Mouse (Mus musculus) hindbrain, embryonic 11.5 days (tissue): ENCODE measurements around the gene Tmem167b. TPM values are rescaled to one million over a fixed set of nuclear protein-coding genes. Genes with fewer than 3 reads are reported as not detected.
"Not testable (repeated sequence)": the region's sequence is repeated elsewhere in the genome, so short reads cannot be mapped to it uniquely, and the experiment has no call there.

Source experiments
- ATAC-seq: fragments of 200-750 bp; cut with Nextera tagmentation; 2 replicates; pipeline ENCODE4 v1.8.0; 2017; ENCODE audit warnings: mild to moderate bottlenecking, moderate TSS enrichment, moderate library complexity; ENCODE audit not compliant: low FRiP score
- DNase-seq: peaks from one replicate; pipeline ENCODE4 v3.0.0-alpha.2; 2015; ENCODE audit warnings: low spot score
- H3K27ac ChIP-seq: fragments of 300-500 bp; sonication (generic); 2 replicates; pipeline ENCODE4 v1.5.1; 2014; ENCODE audit warnings: mild to moderate bottlenecking, low read depth, low read length
- H3K27me3 ChIP-seq: fragments of 300-500 bp; sonication (generic); 2 replicates; pipeline ENCODE4 v1.6.1; 2014; ENCODE audit warnings: mild to moderate bottlenecking, low read length, moderate library complexity, mixed read lengths; ENCODE audit not compliant: control insufficient read depth, insufficient read depth
- H3K36me3 ChIP-seq: fragments of 300-500 bp; sonication (generic); 2 replicates; pipeline ENCODE4 v1.6.1; 2014; ENCODE audit warnings: mild to moderate bottlenecking, low read length, moderate library complexity, mixed read lengths; ENCODE audit not compliant: control insufficient read depth, insufficient read depth
- H3K4me1 ChIP-seq: fragments of 300-500 bp; sonication (generic); replicated peaks from 2 replicates; pipeline ENCODE4 v1.6.1; 2014; ENCODE audit warnings: low read length, mixed read lengths; ENCODE audit not compliant: control insufficient read depth, insufficient read depth
- H3K4me2 ChIP-seq: fragments of 300-500 bp; sonication (generic); replicated peaks from 2 replicates; pipeline ENCODE4 v1.6.1; 2014; ENCODE audit warnings: mild to moderate bottlenecking, low read depth, low read length
- H3K4me3 ChIP-seq: fragments of 300-500 bp; sonication (generic); 2 replicates; pipeline ENCODE4 v1.5.1; 2014; ENCODE audit warnings: low read depth, low read length
- H3K9ac ChIP-seq: fragments of 300-500 bp; sonication (generic); 2 replicates; pipeline ENCODE4 v1.6.1; 2014; ENCODE audit warnings: low read depth, low read length
- H3K9me3 ChIP-seq: fragments of 300-500 bp; sonication (generic); 2 replicates; pipeline ENCODE4 v1.6.1; 2016; ENCODE audit warnings: low read length; ENCODE audit not compliant: control insufficient read depth
- WGBS: fragments of 180-500 bp; shearing (Covaris S2); extraction: QIAGEN DNeasy Blood & Tissue Kit; methylation state at CpG from one replicate; pipeline ENCODE4 v1.1.7; 2014; 5-methylcytosine and 5-hydroxymethylcytosine counted together
- polyA plus RNA-seq: library from polyadenylated mRNA; unstranded; fragments of >200 nt; fragmentation: Nextera tagmentation; extraction: Ambion mirVana; gene quantifications from 2 replicates; pipeline ENCODE4 v1.2.1, GENCODE M21; 2014

Gene Tmem167b
- polyA plus RNA-seq, 1 experiment from 2014 or later, result 54.0 TPM

DNA sequence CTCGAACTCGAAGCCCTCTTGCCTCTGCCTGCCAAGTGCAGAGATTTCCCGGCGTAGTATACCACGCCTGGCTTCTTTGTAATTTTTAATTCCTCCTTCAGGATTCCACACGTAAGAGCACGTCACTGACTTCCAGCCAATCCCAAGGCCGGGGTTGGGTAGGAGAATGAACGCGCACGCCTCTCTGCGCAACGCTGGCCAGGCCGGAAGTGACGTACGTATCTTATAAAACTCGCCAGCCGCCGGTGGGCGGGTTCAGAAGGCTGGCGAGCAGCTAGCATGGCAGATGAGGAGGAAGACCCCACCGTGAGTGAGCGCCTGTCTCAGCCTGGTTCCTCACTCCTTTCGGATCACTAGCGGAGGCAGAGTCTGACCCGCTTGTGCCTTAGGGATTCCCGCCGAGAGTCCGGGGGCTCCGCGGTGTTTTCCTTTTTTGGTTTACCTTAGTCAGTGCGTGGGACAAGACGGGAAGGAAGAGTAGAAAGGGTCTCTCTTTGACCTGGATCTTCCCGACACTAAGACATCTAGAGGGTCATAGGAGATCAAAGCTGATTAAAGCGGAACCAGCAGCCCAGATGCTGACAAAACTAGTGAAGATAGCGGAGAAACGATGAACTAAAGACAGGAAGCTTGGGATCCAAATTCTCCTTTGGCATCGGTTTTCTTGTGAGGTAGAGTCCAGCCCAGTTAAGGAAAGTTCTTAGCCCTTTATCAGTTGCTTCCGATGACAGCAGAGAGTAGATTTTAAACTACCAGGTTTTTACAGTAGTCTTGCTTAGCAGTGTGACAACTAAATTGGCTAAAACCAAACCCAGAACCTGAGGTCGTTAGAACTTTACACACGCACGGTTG, 9.4 kb upstream of the Tmem167b start, which contains the start of gene Taf13:
Taf13 (plus strand) TSS at position 256 of the 852 bp plus-strand sequence.
- Histone ChIP-seq H3K27me3 (no peaks in the 10 kb centered on the region), H3K9ac (peak within 1 kb of the TSS; percentile 80), H3K36me3 (0 out of 2 replicates have a peak, but pooled peaks cover 3% of the 10 kb centered on the region), H3K4me3 (peak within 1 kb of the TSS; percentile 70), H3K4me1 (peaks cover 3% of the 10 kb centered on the region; the same call in 1 of the 2 replicates), H3K4me2 (peak within 1 kb of the TSS; percentile 64), H3K9me3 (no peaks in the 10 kb centered on the region), H3K27ac (peak within 1 kb of the TSS; percentile 60)
- ATAC-seq (peak; percentile 94), DNase-seq (peak; percentile 98)
- 3% methylated on average over 42 of the region's 42 CpGs for whole genome bisulfite sequencing

DNA sequence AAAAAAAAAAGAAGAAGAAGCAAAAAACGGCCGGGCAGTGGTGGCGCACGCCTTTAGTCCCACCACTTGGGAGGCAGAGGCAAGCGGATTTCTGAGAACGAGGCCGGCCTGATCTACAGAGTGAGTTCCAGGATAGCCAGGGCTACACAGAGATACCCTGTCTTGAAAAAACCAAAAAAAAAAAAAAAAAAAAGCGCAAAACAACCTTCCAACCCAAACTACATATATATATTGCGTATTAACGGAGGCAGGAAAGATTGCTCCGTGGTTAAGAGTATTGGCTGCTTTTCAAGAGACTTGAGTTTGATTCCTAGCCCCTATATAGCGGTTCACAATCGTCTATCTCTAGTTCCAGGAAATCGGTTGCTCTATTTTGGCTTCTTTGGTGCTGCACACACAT, 8.5 kb upstream of the Tmem167b start:
- WGBS, result 88% methylated on average over 14 of the region's 14 CpGs
- Histone ChIP-seq H3K36me3 (0 out of 2 replicates have a peak, but pooled peaks cover 3% of the 10 kb centered on the region), H3K9me3 (no peaks in the 10 kb centered on the region), H3K4me3 (peak overlapping the region; percentile 70), H3K4me1 (peaks cover 3% of the 10 kb centered on the region; the same call in 1 of the 2 replicates), H3K4me2 (peak overlapping the region; percentile 64), H3K27me3 (no peaks in the 10 kb centered on the region), H3K27ac (no peak overlapping the region), H3K9ac (no peak overlapping the region)
- ATAC-seq (no peak), DNase-seq (no peak)

DNA sequence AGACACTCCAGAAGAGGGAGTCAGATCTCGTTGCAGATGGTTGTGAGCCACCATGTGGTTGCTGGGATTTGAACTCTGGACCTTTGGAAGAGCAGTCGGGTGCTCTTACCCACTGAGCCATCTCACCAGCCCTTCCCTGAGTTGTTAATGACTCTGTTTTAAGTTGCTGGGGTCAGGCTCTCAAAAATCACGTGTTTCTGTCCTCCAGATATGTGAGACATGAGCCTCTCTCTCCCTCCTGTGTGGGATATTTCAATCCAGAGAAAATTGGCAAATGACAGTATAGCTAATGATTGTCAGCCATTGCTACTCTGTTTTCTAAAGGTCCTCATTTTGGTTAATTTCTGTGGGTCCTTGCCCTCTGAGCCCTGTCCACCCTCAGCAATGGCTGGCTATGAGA, 7.4 kb upstream of the Tmem167b start:
- not testable (repeated sequence) for H3K4me3 ChIP-seq, ATAC-seq, H3K27ac ChIP-seq, H3K4me2 ChIP-seq, H3K36me3 ChIP-seq, H3K27me3 ChIP-seq, H3K9ac ChIP-seq, DNase-seq, H3K9me3 ChIP-seq, H3K4me1 ChIP-seq
- 50% methylated on average over 2 of the region's 3 CpGs for WGBS

DNA sequence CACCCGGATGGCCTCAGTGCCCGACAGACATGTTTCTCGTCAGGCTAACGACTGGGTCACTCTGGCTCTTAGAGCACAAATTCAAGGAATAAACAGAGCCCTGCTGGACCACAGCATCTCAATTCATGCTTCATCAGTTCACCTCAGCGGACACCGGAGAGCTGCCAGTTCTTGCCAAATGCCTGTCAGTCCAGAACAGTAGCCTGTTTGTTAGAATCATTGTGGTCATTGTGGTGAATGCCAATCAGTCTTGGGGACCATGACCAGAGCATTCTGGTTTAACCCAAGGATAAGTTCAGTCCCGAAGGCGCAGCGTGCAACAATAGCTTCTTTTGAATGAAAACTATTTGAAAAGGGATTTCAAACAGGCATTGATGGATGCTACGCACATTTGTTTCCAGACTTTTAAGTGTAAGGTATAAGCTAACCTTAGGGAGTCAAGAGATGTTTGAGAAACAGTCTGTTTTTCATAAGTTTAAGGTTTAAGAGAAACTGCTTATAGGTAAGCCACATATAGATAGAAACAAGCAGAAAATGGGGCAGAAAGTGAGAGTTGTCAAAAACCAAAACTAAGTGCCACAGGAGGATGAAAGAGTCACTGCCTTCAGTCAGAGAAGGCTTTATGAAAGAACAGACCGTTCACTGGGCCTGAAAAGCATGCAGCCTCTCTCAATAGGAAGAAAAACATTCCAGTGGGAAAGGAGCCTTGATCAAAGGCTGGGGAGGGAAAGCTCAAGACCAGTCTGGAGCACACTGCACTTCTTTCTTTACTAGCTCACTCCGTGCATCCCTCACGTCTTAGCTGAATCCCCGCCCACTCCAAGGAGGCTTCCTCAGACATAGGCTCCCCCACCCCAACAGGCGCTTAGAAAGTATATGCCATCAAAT, 6.0 kb upstream of the Tmem167b start:
- DNase-seq (peak; percentile 57), ATAC-seq (peak; percentile 62)
- H3K36me3 ChIP-seq, result no peaks in the 10 kb centered on the region
- 22% methylated on average over 15 of the region's 15 CpGs for WGBS
- H3K4me2 ChIP-seq, result no peak overlapping the region
- no peaks in the 10 kb centered on the region; the same call in 1 of the 2 replicates for H3K4me1 ChIP-seq
- peak overlapping the region; percentile 58 for H3K27ac ChIP-seq
- H3K9ac ChIP-seq, result no peak overlapping the region; the same call in 1 of the 2 replicates
- H3K4me3 ChIP-seq, result no peak overlapping the region
- H3K9me3 ChIP-seq, result no peaks in the 10 kb centered on the region
- no peaks in the 10 kb centered on the region for H3K27me3 ChIP-seq

DNA sequence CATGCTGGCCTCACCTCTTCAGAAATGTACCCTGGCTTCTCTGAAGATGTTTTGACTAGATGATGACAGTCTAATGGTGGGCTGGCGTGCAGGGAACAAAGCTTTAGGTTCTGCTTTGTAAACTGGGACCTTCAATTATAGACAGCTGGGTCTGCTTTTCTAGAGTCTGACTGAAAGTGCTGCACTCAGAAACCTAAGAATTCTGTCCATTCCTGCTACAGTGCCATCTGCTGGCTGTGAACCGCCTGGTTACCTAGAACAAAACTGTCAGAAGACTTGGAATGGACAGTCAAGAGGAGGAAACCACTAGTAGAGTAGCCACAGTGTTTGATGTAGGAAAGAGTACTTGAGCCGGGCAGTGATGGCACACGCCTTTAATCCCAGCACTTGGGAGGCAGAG, 1.0 kb upstream of the Tmem167b start:
- H3K27ac ChIP-seq, result peak overlapping the region; percentile 75; the same call in 1 of the 2 replicates
- H3K4me2 ChIP-seq, result peak overlapping the region; percentile 59
- H3K4me3 ChIP-seq, result no peak overlapping the region
- 13% methylated on average over 4 of the region's 4 CpGs for WGBS
- H3K9ac ChIP-seq, result no peak overlapping the region
- H3K27me3 ChIP-seq, result no peaks in the 10 kb centered on the region
- ATAC-seq, result no peak
- no peaks in the 10 kb centered on the region for H3K36me3 ChIP-seq
- no peaks in the 10 kb centered on the region for H3K9me3 ChIP-seq
- H3K4me1 ChIP-seq, result no peaks in the 10 kb centered on the region
- DNase-seq, result peak; percentile 87

DNA sequence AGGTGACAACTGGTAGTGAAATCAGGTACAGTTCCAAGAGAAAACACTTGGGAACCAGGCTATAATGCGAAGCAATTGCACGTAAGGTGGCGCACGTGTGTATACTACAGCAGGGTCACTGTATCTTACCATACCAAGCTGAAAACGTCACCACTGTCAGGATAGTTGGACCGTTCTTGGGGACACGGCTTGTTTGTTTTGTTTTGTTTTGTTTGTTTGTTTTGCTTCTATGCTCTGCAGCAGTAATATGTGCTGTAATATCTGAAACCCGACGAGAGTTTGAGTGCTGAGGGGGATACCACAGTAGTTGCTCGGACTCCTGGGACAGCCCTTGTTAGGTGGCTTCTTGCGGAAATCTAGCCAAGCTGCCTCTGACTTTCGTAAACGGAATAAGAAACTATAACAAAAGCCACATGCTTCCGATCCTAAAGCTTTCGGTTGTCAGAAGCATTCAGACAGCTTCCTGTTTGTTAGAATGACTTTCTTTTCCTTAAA, 558 bp upstream of the Tmem167b start:
- no peak for DNase-seq
- no peaks in the 10 kb centered on the region for H3K9me3 ChIP-seq
- H3K36me3 ChIP-seq, result no peaks in the 10 kb centered on the region
- H3K4me1 ChIP-seq, result no peaks in the 10 kb centered on the region
- H3K27me3 ChIP-seq, result no peaks in the 10 kb centered on the region
- ATAC-seq, result peak; percentile 69
- peak overlapping the region; percentile 75; the same call in 1 of the 2 replicates for H3K27ac ChIP-seq
- peak overlapping the region; percentile 59 for H3K4me2 ChIP-seq
- H3K9ac ChIP-seq, result peak overlapping the region; percentile 32; the same call in 1 of the 2 replicates
- H3K4me3 ChIP-seq, result peak overlapping the region; percentile 76
- 15% methylated on average over 15 of the region's 15 CpGs for WGBS

DNA sequence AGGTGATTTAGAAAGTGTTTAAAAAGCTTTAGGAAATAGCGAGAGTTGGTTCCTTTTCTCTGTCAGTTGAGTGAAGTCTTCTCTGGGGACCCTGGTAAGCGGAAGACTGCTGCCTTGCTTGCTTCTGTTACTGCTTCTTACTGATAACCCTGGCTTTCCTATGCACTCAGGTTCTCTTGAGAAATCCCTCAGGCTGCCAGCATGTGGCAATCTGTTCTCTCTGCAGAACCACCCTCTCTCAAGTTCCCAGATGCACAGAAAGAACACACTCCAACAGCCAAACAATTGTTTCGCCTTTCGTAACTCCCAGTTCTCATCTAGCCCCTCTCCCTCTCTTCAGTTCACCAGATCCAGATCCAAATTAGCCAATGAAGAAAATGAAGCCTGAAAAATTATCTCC, 4.4 kb downstream of the Tmem167b start:
- H3K4me3 ChIP-seq, result no peak overlapping the region
- no peaks in the 10 kb centered on the region for H3K9me3 ChIP-seq
- H3K27ac ChIP-seq, result no peak overlapping the region
- H3K4me1 ChIP-seq, result no peaks in the 10 kb centered on the region
- no peak overlapping the region for H3K4me2 ChIP-seq
- DNase-seq (no peak), ATAC-seq (no peak)
- 94% methylated on average over 4 of the region's 4 CpGs for WGBS
- no peak overlapping the region for H3K9ac ChIP-seq
- no peaks in the 10 kb centered on the region for H3K27me3 ChIP-seq
- H3K36me3 ChIP-seq, result no peaks in the 10 kb centered on the region

DNA sequence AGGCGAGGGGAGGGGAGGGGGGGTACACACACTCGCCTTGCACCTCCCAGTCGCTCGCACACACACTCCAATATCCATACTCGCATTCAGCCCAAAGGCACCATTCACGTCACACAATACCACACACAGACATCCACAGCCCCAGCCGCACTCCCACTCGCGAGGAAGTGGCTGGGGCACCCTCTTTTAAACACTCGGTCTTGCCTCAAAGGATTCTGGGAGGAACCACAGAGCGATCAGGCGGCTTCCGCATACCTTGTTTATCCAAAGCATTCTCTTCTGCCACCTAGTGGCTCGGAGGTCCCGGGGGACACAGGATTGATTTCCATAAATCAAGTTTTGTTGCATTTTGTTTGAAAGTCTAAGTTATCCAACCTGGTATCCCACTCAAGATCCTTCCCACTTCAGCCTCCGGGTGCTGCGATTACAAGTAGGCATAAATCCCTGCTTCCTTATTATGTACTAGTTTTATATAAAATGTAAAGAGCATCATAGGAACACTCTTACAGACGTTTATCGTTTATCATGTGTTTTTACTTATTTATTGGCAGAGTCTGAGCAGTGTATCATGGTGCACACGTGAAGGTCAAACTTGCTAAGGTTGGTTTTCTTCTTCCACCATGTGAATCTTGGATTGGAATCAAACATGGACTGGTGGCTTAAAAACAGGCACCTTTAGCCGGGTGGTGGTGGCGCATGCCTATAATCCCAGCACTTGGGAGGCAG, 7.5 kb downstream of the Tmem167b start:
- no peaks in the 10 kb centered on the region for H3K4me1 ChIP-seq
- peak overlapping the region; percentile 98 for H3K9ac ChIP-seq
- peak overlapping the region; percentile 85 for H3K4me2 ChIP-seq
- WGBS, result 18% methylated on average over 22 of the region's 22 CpGs
- no peaks in the 10 kb centered on the region for H3K9me3 ChIP-seq
- peak overlapping the region; percentile 76 for H3K4me3 ChIP-seq
- peak; percentile 95 for ATAC-seq
- H3K27me3 ChIP-seq, result no peaks in the 10 kb centered on the region
- DNase-seq, result peak; percentile 96
- H3K27ac ChIP-seq, result peak overlapping the region; percentile 89
- no peaks in the 10 kb centered on the region for H3K36me3 ChIP-seq
